8 mouse cellular contexts compared by ENCODE assay signal in genomic region chr9:120570741-120571592, GRCm38 (mm10). TPM values are rescaled to one million over a fixed set of nuclear protein-coding genes. Genes with fewer than 3 reads are reported as not detected.
DNase-seq lines count a peak whose midpoint lies in the region; ATAC-seq and TF ChIP-seq lines count a peak whose summit lies in the region.

TSS of gene Rpl14 (plus strand) at chr9:120571444.

- TF ChIP-seq CTCF in ES-Bruce4 (IDR thresholded peaks at IDR 0.05; ENCODE audit: low read depth, low read length): no peak
- no peak for TF ChIP-seq CTCF in lung, adult 2 months (IDR thresholded peaks at IDR 0.05; ENCODE audit: insufficient read depth, low read length)

- no peaks in the 10 kb centered on the region for H3K9me3 ChIP-seq in ES-Bruce4 (replicated peaks; ENCODE audit: control insufficient read depth, insufficient read depth, low read length, poor library complexity, severe bottlenecking)
- no peaks in the 10 kb centered on the region for H3K9me3 ChIP-seq in forebrain, embryonic 14.5 days (replicated peaks; ENCODE audit: control insufficient read depth, low read length)

- DNase-seq in forebrain, embryonic 14.5 days (ENCODE audit: low spot score): peak; percentile 98
- DNase-seq in heart, postnatal 14 days: peak; percentile 98 to 99
- DNase-seq in layer of hippocampus, adult 18-20 months (ENCODE audit: low spot score in 2 of 2): peak; percentile 96 to 98
- DNase-seq in lung, adult 2 months: peak; percentile 98
- DNase-seq in thymus, adult 18-20 months: peak; percentile 95

- no peak for TF ChIP-seq EP300 in ES-Bruce4 (IDR thresholded peaks at IDR 0.05; ENCODE audit: insufficient read depth, low read depth, low read length)

- TF ChIP-seq POLR2A in ES-Bruce4 (IDR thresholded peaks at IDR 0.05; ENCODE audit: insufficient read depth, low read length): no peak
- peak; percentile 90 for TF ChIP-seq POLR2A in lung, adult 2 months (IDR thresholded peaks at IDR 0.05; ENCODE audit: borderline replicate concordance, extremely low read depth, low read depth, low read length)

- peak; percentile 96 for ATAC-seq in cerebellum, adult (ENCODE audit: insufficient number of reproducible peaks, low FRiP score, low TSS enrichment)
- ATAC-seq in forebrain, embryonic 14.5 days: peak; percentile 98
- ATAC-seq in neutrophil, adult 5-6 weeks (ENCODE audit: extremely low read depth, insufficient number of reproducible peaks, low FRiP score, poor library complexity, severe bottlenecking): peak; percentile 98

- peak within 1 kb of the TSS; percentile 95 for H3K4me3 ChIP-seq in ES-Bruce4 (ENCODE audit: low read depth, low read length)
- peak within 1 kb of the TSS; percentile 79 for H3K4me3 ChIP-seq in forebrain, embryonic 14.5 days (ENCODE audit: low read depth, low read length)
- H3K4me3 ChIP-seq in lung, adult 2 months (replicated peaks; ENCODE audit: extremely low read depth, low read depth, low read length): peak within 1 kb of the TSS; percentile 74

- intact Hi-C loops in heart, postnatal 14 days (cut with DNase I): loop anchor here (10.0 kb wide), 1 partner anchor 804 kb away; no protein-coding TSS in a partner anchor

- 7% methylated on average over 40 of the region's 43 CpGs for WGBS in forebrain, embryonic 14.5 days
- WGBS in lung, adult 2 months: 4% methylated on average over 43 of the region's 43 CpGs

- peaks cover 40% of the 10 kb centered on the region for H3K36me3 ChIP-seq in ES-Bruce4 (ENCODE audit: control insufficient read depth, insufficient read depth, low read length, poor library complexity, severe bottlenecking)
- H3K36me3 ChIP-seq in forebrain, embryonic 14.5 days (ENCODE audit: control insufficient read depth, insufficient read depth, low read length): peaks cover 37% of the 10 kb centered on the region

- no peaks in the 10 kb centered on the region for H3K4me1 ChIP-seq in ES-Bruce4 (ENCODE audit: control insufficient read depth, insufficient read depth, low read length)
- H3K4me1 ChIP-seq in forebrain, embryonic 14.5 days (ENCODE audit: control insufficient read depth, insufficient read depth, low read length): peaks cover 10% of the 10 kb centered on the region
- H3K4me1 ChIP-seq in lung, adult 2 months (ENCODE audit: control insufficient read depth, insufficient read depth, low read length): peaks cover 4% of the 10 kb centered on the region

- peak within 1 kb of the TSS; percentile 86 for H3K4me2 ChIP-seq in forebrain, embryonic 14.5 days (ENCODE audit: low read length)

- no peaks in the 10 kb centered on the region for H3K27me3 ChIP-seq in ES-Bruce4 (ENCODE audit: control insufficient read depth, insufficient read depth, low read length, poor library complexity, severe bottlenecking)
- no peaks in the 10 kb centered on the region for H3K27me3 ChIP-seq in forebrain, embryonic 14.5 days (replicated peaks; ENCODE audit: control insufficient read depth, insufficient read depth, low read length)

- peak within 1 kb of the TSS; percentile 55 for H3K27ac ChIP-seq in ES-Bruce4 (ENCODE audit: insufficient read depth, low read length)
- peak within 1 kb of the TSS; percentile 72 for H3K27ac ChIP-seq in forebrain, embryonic 14.5 days (ENCODE audit: low read depth, low read length)

- H3K9ac ChIP-seq in ES-Bruce4 (ENCODE audit: low read depth, poor library complexity, severe bottlenecking): peak within 1 kb of the TSS; percentile 97
- peak within 1 kb of the TSS; percentile 90 for H3K9ac ChIP-seq in forebrain, embryonic 14.5 days (ENCODE audit: low read length)

RNA-seq across cellular contexts. Expression of gene Rpl14, which starts in this region (rescaled TPM):
- 1,004 and 1,061 TPM in 2 replicates for polyA plus RNA-seq in ES-Bruce4 (2011; ENCODE audit: insufficient read depth, insufficient read length, low read depth, missing spikeins)
- 510 and 595 TPM in 2 replicates for polyA plus RNA-seq in forebrain, embryonic 14.5 days (2014; fragmentation: Nextera tagmentation; extraction: Ambion mirVana)
- 100 to 1,000 TPM; 270 to 309 TPM for total RNA-seq in heart, postnatal 14 days (2021)
- 100 to 1,000 TPM; 355 to 365 TPM for total RNA-seq in layer of hippocampus, adult 18-20 months (2021)
- polyA plus RNA-seq in lung, adult 2 months (2012; rRNA removed): 319 and 344 TPM in 2 replicates
- 525 and 587 TPM in 2 replicates for total RNA-seq in neutrophil, adult 5-6 weeks (2017)

Comparison
In these comparisons a context has a peak if more than half of its experiments do, and no peak if none do; other contexts are left out.
1. Peak in every context shown above with its lines: DNase-seq, ATAC-seq, H3K4me3 ChIP-seq and H3K27ac ChIP-seq.